Mouse (Mus musculus) hematopoietic stem cell, adult 5-6 weeks (primary cell): Measurements from ENCODE around the gene Npb. TPM values are rescaled to one million over a fixed set of nuclear protein-coding genes. Genes with fewer than 3 reads are reported as not detected.
"Not testable (repeated sequence)": the region's sequence is repeated elsewhere in the genome, so short reads cannot be mapped to it uniquely, and the experiment has no call there.

Source experiments
- ATAC-seq, 2 experiments: fragments of 125-278 bp in 1 of 2; replicated peaks in 1 of 2; 2 replicates each; pipeline ENCODE4 v1.8.0; 2016 to 2017; ENCODE audit warnings: inconsistent platforms in 2 of 2, mild to moderate bottlenecking in 2 of 2, moderate number of reproducible peaks in 2 of 2, low read depth in 1 of 2, moderate TSS enrichment in 1 of 2; ENCODE audit not compliant: low FRiP score in 2 of 2, poor library complexity in 2 of 2, severe bottlenecking in 2 of 2, insufficient read depth in 1 of 2, low TSS enrichment in 1 of 2
- total RNA-seq: library from RNA; stranded (forward); fragments of 172-1452, 232-1000 nt; gene quantifications from 2 replicates; pipeline ENCODE4 v1.2.3, GENCODE M21; 2017

The Npb gene
- total RNA-seq: not detected in 2 replicates

- no peak for ATAC-seq
Observed at GRCm38 (mm10) chr11:120608241-120609034, at the start of gene Npb. Gene Npb (plus strand): TSS chr11:120608477.

- not testable (repeated sequence) for ATAC-seq
Observed at GRCm38 (mm10) chr11:120558843-120559242, 49.4 kb upstream of the Npb start.

DNA sequence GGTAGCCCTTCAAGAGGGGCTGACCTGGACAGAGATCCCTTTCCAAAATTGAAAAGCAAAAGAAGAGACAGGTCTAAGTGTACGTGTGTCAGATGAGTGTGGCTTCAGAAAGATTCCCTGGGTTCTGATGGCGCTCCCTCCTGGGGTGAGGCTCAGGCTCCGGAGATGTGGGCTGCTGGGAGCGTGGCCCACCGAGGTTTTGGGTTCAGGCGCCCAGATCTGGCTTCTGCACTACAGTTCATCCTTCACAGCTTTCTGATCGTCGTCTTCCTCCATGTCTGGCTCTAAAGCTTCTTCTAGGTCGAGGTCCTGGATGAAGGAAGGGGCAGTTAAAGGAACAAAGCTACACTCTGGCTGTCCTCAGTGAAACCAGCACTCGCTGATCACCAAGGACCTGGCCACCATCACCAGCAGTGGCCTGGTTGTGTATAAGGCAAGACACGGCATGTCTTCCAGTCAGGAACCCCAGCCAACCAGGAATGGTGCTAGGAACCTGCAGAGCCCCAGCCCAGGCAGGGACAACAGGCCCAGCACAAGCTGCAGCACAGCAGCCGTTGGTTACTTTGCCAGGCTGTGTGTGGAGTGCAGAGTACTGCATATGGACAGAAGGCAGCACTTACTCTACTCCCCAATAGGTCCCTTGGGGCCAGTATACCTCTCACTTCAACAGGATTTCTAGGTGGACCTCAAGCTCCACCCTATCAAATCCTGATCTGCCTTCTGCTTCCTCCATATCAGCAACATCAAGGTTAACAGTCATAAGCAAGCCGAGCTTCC is 47.1 kb upstream of the Npb start:
- no peak for ATAC-seq

DNA sequence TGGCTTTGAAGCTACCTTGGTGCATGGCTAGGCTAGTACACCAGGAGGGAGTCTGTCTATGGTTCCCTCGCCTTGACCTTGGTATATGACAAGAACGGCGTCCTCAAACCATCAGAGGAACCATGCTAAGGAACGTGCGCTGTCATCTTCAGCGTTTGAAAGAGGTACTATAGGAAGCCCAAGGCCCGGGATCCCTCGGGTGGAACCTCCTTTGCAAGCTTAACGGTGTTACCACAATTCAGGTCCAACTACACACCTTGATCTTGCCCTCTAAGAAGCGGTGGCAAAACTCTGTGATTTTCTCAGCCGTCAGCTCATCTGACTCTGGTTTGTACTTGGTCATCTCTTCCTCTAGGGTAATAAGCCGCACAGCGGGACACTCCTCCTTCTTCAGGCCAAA is 45.3 kb upstream of the Npb start:
- ATAC-seq: no peak

DNA sequence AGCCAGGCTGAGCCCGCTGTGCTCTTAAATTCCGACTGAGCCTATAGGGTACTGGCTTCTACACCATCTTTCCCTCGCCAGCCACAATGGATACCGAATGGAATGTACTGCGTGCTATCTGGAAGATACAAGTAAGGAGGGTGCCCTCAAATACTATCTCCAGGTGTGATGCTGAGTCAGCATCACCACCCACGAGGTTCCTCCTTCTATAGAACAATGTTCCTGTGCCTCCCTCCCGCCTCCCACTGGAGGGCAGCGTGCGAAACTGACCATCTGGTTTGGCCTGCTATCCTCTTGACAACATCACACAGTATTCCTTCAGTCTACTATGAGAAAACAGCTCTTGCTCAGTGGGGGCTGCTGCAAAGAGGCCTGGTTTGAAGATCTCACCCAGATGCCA is 43.2 kb upstream of the Npb start:
- ATAC-seq: no peak

GRCm38 (mm10) chr11:120568324-120568723 is 40.0 kb upstream of the Npb start:
- ATAC-seq: no peak

DNA sequence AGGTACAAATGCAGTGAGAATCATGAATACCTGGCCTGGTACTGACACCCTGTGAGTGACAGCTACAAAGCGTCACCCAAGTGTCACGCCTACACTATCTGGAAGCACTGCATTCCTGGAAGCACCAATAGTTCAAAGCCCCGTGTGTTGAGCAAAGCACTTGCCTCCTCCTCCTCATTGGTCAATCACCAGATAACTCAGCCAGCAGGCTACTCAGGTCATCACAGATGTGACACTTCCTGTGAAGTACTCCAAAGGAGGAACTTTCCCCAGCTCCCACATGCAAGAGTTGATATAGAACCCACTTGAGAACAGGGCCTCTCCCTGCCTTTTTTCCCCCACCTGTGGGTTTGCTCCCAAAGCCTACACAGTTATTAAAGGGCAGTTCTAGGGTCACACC is 37.2 kb upstream of the Npb start:
- ATAC-seq: no peak; a peak in 1 of 4 replicates

- ATAC-seq: no peak
Observed at GRCm38 (mm10) chr11:120571754-120572416, 36.4 kb upstream of the Npb start.

DNA sequence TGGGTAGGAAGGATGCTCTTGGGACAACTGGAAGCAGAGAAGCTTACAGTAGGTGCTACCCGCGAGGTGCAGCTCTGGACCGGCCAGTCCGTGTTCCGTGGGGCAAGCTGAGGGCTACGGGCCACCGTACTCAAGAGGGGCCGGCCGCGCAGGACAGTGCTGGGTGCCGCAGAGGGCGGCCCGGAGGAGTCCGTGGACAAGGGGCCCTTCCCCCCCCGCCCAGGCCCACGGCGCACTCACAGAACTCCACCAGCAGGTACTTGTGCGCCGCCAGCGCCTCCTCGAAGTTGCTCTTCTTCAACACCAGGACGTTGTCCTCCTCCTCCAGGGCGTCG is 35.9 kb upstream of the Npb start:
- ATAC-seq: no peak

DNA sequence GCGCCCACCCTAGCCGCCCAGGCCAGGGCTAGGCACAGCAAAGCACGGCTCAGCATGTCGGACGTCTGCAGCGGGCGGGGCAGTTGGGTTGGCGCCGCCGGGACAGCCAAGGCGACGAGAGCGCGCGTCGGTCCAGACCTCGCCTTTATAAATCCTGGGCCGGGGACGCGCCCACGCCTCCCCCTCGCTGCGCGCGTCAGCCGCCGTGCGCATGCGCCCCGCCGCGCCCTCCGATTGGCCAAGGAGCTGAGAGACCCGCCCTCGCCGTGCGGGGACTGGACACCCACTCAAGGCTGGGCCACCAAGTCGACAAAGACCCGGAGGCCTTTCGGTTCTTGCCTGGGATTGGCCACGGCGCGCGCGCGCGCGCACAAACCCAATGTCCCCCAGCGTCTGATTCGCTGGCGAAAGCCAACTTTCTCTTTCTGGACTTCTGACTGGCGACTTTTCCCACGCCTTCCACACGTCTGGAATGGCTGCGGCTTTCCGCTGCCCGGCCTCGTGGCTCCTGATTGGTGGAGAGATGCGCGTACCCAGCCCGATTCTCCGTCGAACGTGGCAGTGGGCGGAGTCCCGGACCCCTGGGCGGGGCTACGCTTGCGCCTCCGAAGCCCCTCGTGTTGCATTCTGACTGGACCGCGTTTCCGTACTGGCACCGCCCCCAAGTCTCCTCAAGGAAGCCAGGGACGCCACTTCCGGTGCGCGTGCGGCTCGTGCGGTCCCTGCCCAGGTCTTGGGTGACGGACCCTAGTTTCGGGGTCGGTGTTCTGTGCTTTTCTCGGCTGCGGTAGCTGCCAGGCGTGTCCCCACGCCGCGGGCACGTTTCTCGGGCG is 35.3 kb upstream of the Npb start, which contains the start of gene P4hb:
P4hb (minus strand) TSS at position 502 of the 833 bp plus-strand sequence.
- peak; percentile 84 to 89 for ATAC-seq

DNA sequence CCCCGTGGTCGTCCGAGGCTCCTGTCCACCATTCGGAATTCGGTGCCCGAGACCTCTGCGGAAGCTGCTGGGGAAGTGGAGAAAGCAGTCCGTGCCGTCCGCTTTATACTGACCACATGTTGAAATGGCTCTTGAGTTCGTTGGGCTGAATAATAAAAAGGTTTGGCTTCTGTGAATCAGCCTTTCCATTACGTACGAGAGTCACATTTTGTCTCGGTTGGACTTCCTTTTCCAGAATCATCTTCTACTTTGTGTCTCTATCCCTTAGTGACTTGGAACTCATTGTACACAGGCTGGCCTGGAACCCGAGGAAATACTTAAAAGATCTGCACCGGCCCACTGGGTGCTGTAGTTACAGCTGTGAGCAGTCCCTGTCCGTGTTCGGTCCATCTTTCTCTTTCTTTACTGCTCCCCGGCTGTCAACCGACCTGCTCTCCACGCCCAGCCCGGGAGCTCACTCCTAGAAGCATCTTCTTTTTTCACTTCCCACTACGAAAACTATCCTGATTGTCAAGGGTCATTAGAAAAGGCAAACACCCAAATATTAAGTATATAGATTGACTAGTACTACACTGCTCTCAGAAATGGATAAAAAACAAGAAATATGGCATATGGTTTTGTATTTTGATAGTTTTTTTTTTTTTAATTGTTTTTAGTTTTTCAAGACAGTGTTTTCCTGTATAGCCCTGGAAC is 34.5 kb upstream of the Npb start:
- ATAC-seq: no peak; a peak in 1 of 4 replicates

DNA sequence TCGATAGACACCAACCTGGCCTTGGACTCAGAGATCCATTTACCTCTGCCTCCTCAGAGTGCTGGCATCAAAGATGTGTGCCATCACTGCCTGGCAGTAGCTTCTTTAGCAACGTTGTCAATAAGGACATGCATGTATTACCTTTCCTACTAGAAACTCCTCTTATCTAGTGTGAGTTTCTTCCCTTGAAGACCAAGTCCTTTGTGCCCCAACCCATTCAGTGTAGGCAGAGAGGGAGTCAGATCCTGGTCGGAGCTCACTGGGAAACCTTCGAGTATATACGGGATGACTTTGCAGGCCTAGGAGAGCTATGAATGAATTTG is 34.0 kb upstream of the Npb start:
- no peak for ATAC-seq

GRCm38 (mm10) chr11:120575046-120575445 is 33.2 kb upstream of the Npb start:
- ATAC-seq: no peak

GRCm38 (mm10) chr11:120575940-120576339 is 32.3 kb upstream of the Npb start:
- ATAC-seq: no peak

- no peak for ATAC-seq
Observed at GRCm38 (mm10) chr11:120576365-120576981, 31.8 kb upstream of the Npb start.

GRCm38 (mm10) chr11:120577211-120578023 is 30.9 kb upstream of the Npb start:
- no peak for ATAC-seq
